Mouse (Mus musculus) erythroblast, embryonic 14.5 days (primary cell): ENCODE measurements at regions not wholly inside any gene's neighbourhood (a gene's known extent, or its start where the extent isn't known, plus 50 kb on each side); places are given as distances from the start of the nearest gene placed in this dataset.

Experiments used
- GATA1 ChIP-seq: IDR thresholded peaks from 2 replicates; pipeline ENCODE4 v1.6.1; 2012; ENCODE audit warnings: low read length, inconsistent platforms, mixed read lengths
- TAL1 ChIP-seq: IDR thresholded peaks from 3 replicates; pipeline ENCODE4 v1.6.1; 2012; ENCODE audit warnings: low read length, inconsistent platforms, mixed read lengths

GRCm38 (mm10) chr8:92427801-92428200, 70.4 kb downstream of the Irx5 start:
- no peak for TF ChIP-seq GATA1
- TF ChIP-seq TAL1 = no peak
